Mouse (Mus musculus) lung, embryonic 16.5 days (tissue): ENCODE measurements at regions not wholly inside any gene's neighbourhood (a gene's known extent, or its start where the extent isn't known, plus 50 kb on each side); places are given as distances from the start of the nearest gene placed in this dataset.

Experiments
- ATAC-seq: fragments of 200-750 bp; cut with Nextera tagmentation; 2 replicates; pipeline ENCODE4 v1.8.0; 2017; ENCODE audit warnings: low read depth, mild to moderate bottlenecking, moderate library complexity
- H3K27ac ChIP-seq: fragments of 300-500 bp; sonication (generic); 2 replicates; pipeline ENCODE4 v1.5.1; 2014; ENCODE audit warnings: mild to moderate bottlenecking, control low read depth, low read length
- H3K27me3 ChIP-seq: fragments of 300-500 bp; sonication (generic); 2 replicates; pipeline ENCODE4 v1.6.1; 2014; ENCODE audit warnings: low read depth, low read length, mixed read lengths; ENCODE audit not compliant: control insufficient read depth, insufficient read depth
- H3K36me3 ChIP-seq: fragments of 300-500 bp; sonication (generic); 2 replicates; pipeline ENCODE4 v1.6.1; 2014; ENCODE audit warnings: low read length; ENCODE audit not compliant: control insufficient read depth, insufficient read depth
- H3K4me1 ChIP-seq: fragments of 300-500 bp; sonication (generic); replicated peaks from 2 replicates; pipeline ENCODE4 v1.6.1; 2014; ENCODE audit warnings: low read length, mixed read lengths; ENCODE audit not compliant: control insufficient read depth, insufficient read depth
- H3K4me2 ChIP-seq: fragments of 300-500 bp; sonication (generic); 2 replicates; pipeline ENCODE4 v1.6.1; 2014; ENCODE audit warnings: low read depth, low read length, control low read depth
- H3K4me3 ChIP-seq: fragments of 300-500 bp; sonication (generic); 2 replicates; pipeline ENCODE4 v1.5.1; 2014; ENCODE audit warnings: mild to moderate bottlenecking, low read length, control low read depth
- H3K9ac ChIP-seq: fragments of 300-500 bp; sonication (generic); 2 replicates; pipeline ENCODE4 v1.6.1; 2014; ENCODE audit warnings: low read length, control low read depth
- H3K9me3 ChIP-seq: fragments of 300-500 bp; sonication (generic); 2 replicates; pipeline ENCODE4 v1.6.1; 2016; ENCODE audit warnings: low read length; ENCODE audit not compliant: control insufficient read depth
- WGBS: fragments of 180-500 bp; shearing (Covaris S2); extraction: QIAGEN DNeasy Blood & Tissue Kit; methylation state at CpG from one replicate; pipeline ENCODE4 v1.1.7; 2014; 5-methylcytosine and 5-hydroxymethylcytosine counted together

GRCm38 (mm10) chr1:35469185-35469753 lies 598.9 kb upstream of the Hs6st1 start:
- Histone ChIP-seq H3K9me3 (peaks cover 8% of the 10 kb centered on the region; the same call in 1 of the 2 replicates), H3K27ac (no peak overlapping the region), H3K9ac (no peak overlapping the region), H3K4me3 (no peak overlapping the region), H3K4me1 (no peaks in the 10 kb centered on the region), H3K4me2 (no peak overlapping the region), H3K27me3 (no peaks in the 10 kb centered on the region), H3K36me3 (no peaks in the 10 kb centered on the region)
- ATAC-seq: no peak
- 58% methylated on average over 4 of the region's 4 CpGs for WGBS

- H3K27ac ChIP-seq: no peak overlapping the region
- H3K9me3 ChIP-seq: peaks cover 8% of the 10 kb centered on the region; the same call in 1 of the 2 replicates
- no peaks in the 10 kb centered on the region for H3K27me3 ChIP-seq
- 81% methylated on average over 1 of the region's 1 CpGs for WGBS
- no peaks in the 10 kb centered on the region for H3K36me3 ChIP-seq
- ATAC-seq: no peak
- H3K9ac ChIP-seq: no peak overlapping the region
- H3K4me2 ChIP-seq: no peak overlapping the region
- H3K4me1 ChIP-seq: no peaks in the 10 kb centered on the region
- no peak overlapping the region for H3K4me3 ChIP-seq
These were observed 589.9 kb upstream of the Hs6st1 start for GRCm38 (mm10) chr1:35478262-35478661.

- ATAC-seq: no peak
- Histone ChIP-seq H3K36me3 (no peaks in the 10 kb centered on the region), H3K4me1 (no peaks in the 10 kb centered on the region), H3K4me2 (no peak overlapping the region), H3K9ac (no peak overlapping the region), H3K27ac (no peak overlapping the region), H3K9me3 (no peaks in the 10 kb centered on the region), H3K27me3 (no peaks in the 10 kb centered on the region), H3K4me3 (no peak overlapping the region)
- WGBS: 23% methylated on average over 5 of the region's 5 CpGs
These were observed 572.2 kb upstream of the Hs6st1 start for GRCm38 (mm10) chr1:35495963-35496362.

- no peak overlapping the region for H3K9ac ChIP-seq
- no peaks in the 10 kb centered on the region for H3K9me3 ChIP-seq
- ATAC-seq: no peak
- no peak overlapping the region for H3K4me3 ChIP-seq
- no peaks in the 10 kb centered on the region for H3K27me3 ChIP-seq
- no peaks in the 10 kb centered on the region for H3K36me3 ChIP-seq
- 69% methylated on average over 5 of the region's 5 CpGs for WGBS
- H3K4me1 ChIP-seq: no peaks in the 10 kb centered on the region
- no peak overlapping the region for H3K4me2 ChIP-seq
- H3K27ac ChIP-seq: no peak overlapping the region
These were observed 545.2 kb upstream of the Hs6st1 start for GRCm38 (mm10) chr1:35522951-35523350.

- Histone ChIP-seq H3K4me1 (no peaks in the 10 kb centered on the region), H3K36me3 (no peaks in the 10 kb centered on the region), H3K27me3 (no peaks in the 10 kb centered on the region), H3K9me3 (no peaks in the 10 kb centered on the region), H3K4me3 (no peak overlapping the region), H3K27ac (no peak overlapping the region), H3K4me2 (no peak overlapping the region), H3K9ac (no peak overlapping the region)
- 68% methylated on average over 2 of the region's 2 CpGs for WGBS
- ATAC-seq: no peak
These were observed 544.3 kb upstream of the Hs6st1 start for GRCm38 (mm10) chr1:35523790-35524362.

- no peaks in the 10 kb centered on the region for H3K27me3 ChIP-seq
- no peak overlapping the region for H3K27ac ChIP-seq
- H3K4me2 ChIP-seq: no peak overlapping the region
- no peak for ATAC-seq
- no peaks in the 10 kb centered on the region for H3K4me1 ChIP-seq
- no peak overlapping the region for H3K9ac ChIP-seq
- WGBS: 65% methylated on average over 5 of the region's 5 CpGs
- H3K4me3 ChIP-seq: no peak overlapping the region
- no peaks in the 10 kb centered on the region for H3K9me3 ChIP-seq
- no peaks in the 10 kb centered on the region for H3K36me3 ChIP-seq
These were observed 543.4 kb upstream of the Hs6st1 start for GRCm38 (mm10) chr1:35524788-35525187.

- no peaks in the 10 kb centered on the region for H3K4me1 ChIP-seq
- WGBS: 52% methylated on average over 12 of the region's 12 CpGs
- H3K9ac ChIP-seq: no peak overlapping the region
- H3K36me3 ChIP-seq: no peaks in the 10 kb centered on the region
- H3K4me3 ChIP-seq: no peak overlapping the region
- no peak overlapping the region for H3K4me2 ChIP-seq
- no peak for ATAC-seq
- H3K9me3 ChIP-seq: no peaks in the 10 kb centered on the region
- no peak overlapping the region for H3K27ac ChIP-seq
- no peaks in the 10 kb centered on the region for H3K27me3 ChIP-seq
These were observed 540.3 kb upstream of the Hs6st1 start for GRCm38 (mm10) chr1:35527750-35528476.

GRCm38 (mm10) chr1:35535470-35535869 lies 532.7 kb upstream of the Hs6st1 start:
- H3K4me3 ChIP-seq: no peak overlapping the region
- ATAC-seq: no peak
- H3K27me3 ChIP-seq: no peaks in the 10 kb centered on the region
- H3K27ac ChIP-seq: no peak overlapping the region
- no peaks in the 10 kb centered on the region for H3K4me1 ChIP-seq
- no peak overlapping the region for H3K4me2 ChIP-seq
- no peaks in the 10 kb centered on the region for H3K36me3 ChIP-seq
- H3K9me3 ChIP-seq: no peaks in the 10 kb centered on the region
- H3K9ac ChIP-seq: no peak overlapping the region

- Histone ChIP-seq H3K4me1 (no peaks in the 10 kb centered on the region), H3K9ac (no peak overlapping the region), H3K4me2 (no peak overlapping the region), H3K9me3 (no peaks in the 10 kb centered on the region), H3K27ac (no peak overlapping the region), H3K27me3 (no peaks in the 10 kb centered on the region), H3K36me3 (no peaks in the 10 kb centered on the region), H3K4me3 (no peak overlapping the region)
- ATAC-seq: no peak
- 81% methylated on average over 5 of the region's 5 CpGs for WGBS
These were observed 531.9 kb upstream of the Hs6st1 start for GRCm38 (mm10) chr1:35536276-35536675.
